Mouse (Mus musculus) liver, embryonic 16.5 days (tissue): ENCODE data around the gene Gimap8. TPM values are rescaled to one million over a fixed set of nuclear protein-coding genes. Genes with fewer than 3 reads are reported as not detected.
A peak's percentile ranks its signal among the peaks of the same experiment; 100 is the strongest.

ENCODE experiments used
- ATAC-seq: fragments of 200-750 bp; cut with Nextera tagmentation; 2 replicates; pipeline ENCODE4 v1.8.0; 2017; ENCODE audit warnings: low read depth, mild to moderate bottlenecking, moderate number of reproducible peaks, moderate library complexity
- H3K27ac ChIP-seq: fragments of 300-500 bp; sonication (generic); 2 replicates; pipeline ENCODE4 v1.5.1; 2014; ENCODE audit warnings: mild to moderate bottlenecking, low read length
- H3K27me3 ChIP-seq: fragments of 300-500 bp; sonication (generic); 2 replicates; pipeline ENCODE4 v1.6.1; 2014; ENCODE audit warnings: low read depth, low read length, mixed read lengths; ENCODE audit not compliant: control insufficient read depth, insufficient read depth
- H3K36me3 ChIP-seq: fragments of 300-500 bp; sonication (generic); 2 replicates; pipeline ENCODE4 v1.6.1; 2014; ENCODE audit warnings: mild to moderate bottlenecking; ENCODE audit not compliant: control insufficient read depth, insufficient read depth
- H3K4me1 ChIP-seq: fragments of 300-500 bp; sonication (generic); 2 replicates; pipeline ENCODE4 v1.6.1; 2014; ENCODE audit warnings: low read depth, low read length, mixed read lengths; ENCODE audit not compliant: control insufficient read depth
- H3K4me2 ChIP-seq: fragments of 300-500 bp; sonication (generic); 2 replicates; pipeline ENCODE4 v1.6.1; 2014; ENCODE audit warnings: low read depth, low read length, mixed read lengths
- H3K4me3 ChIP-seq: fragments of 300-500 bp; sonication (generic); 2 replicates; pipeline ENCODE4 v1.5.1; 2014; ENCODE audit warnings: low read depth, mild to moderate bottlenecking, low read length
- H3K9ac ChIP-seq: fragments of 300-500 bp; sonication (generic); 2 replicates; pipeline ENCODE4 v1.6.1; 2014; ENCODE audit warnings: low read depth, low read length
- H3K9me3 ChIP-seq: fragments of 300-500 bp; sonication (generic); replicated peaks from 2 replicates; pipeline ENCODE4 v1.6.1; 2016; ENCODE audit warnings: low read length; ENCODE audit not compliant: control insufficient read depth
- WGBS: fragments of 180-500 bp; shearing (Covaris S2); extraction: QIAGEN DNeasy Blood & Tissue Kit; methylation state at CpG from one replicate; pipeline ENCODE4 v1.1.7; 2014; ENCODE audit not compliant: insufficient replicate concordance; 5-methylcytosine and 5-hydroxymethylcytosine counted together
- polyA plus RNA-seq: library from polyadenylated mRNA; unstranded; fragments of >200 nt; fragmentation: Nextera tagmentation; extraction: Ambion mirVana; gene quantifications from 2 replicates; pipeline ENCODE4 v1.2.1, GENCODE M21; 2015

Gimap8 gene
- 1.0 and 1.1 TPM in 2 replicates for polyA plus RNA-seq

GRCm38 (mm10) chr6:48646995-48647394, at the start of gene Gimap8:
Gene Gimap8, plus strand, starts transcription at chr6:48647234.
- Histone ChIP-seq H3K36me3 (no peaks in the 10 kb centered on the region), H3K4me1 (no peaks in the 10 kb centered on the region), H3K9me3 (no peaks in the 10 kb centered on the region), H3K27me3 (no peaks in the 10 kb centered on the region), H3K9ac (no peak within 1 kb of the TSS), H3K4me2 (no peak within 1 kb of the TSS), H3K27ac (no peak within 1 kb of the TSS), H3K4me3 (no peak within 1 kb of the TSS)
- peak; percentile 53; the same call in 1 of the 2 replicates for ATAC-seq
- 7% methylated on average over 3 of the region's 3 CpGs for WGBS

GRCm38 (mm10) chr6:48600594-48600993, 46.4 kb upstream of the Gimap8 start:
- no peak overlapping the region for H3K4me2 ChIP-seq
- WGBS, result 59% methylated on average over 1 of the region's 1 CpGs
- H3K27me3 ChIP-seq, result no peaks in the 10 kb centered on the region
- H3K9ac ChIP-seq, result no peak overlapping the region
- H3K27ac ChIP-seq, result no peak overlapping the region
- ATAC-seq, result no peak
- peaks cover 16% of the 10 kb centered on the region for H3K4me1 ChIP-seq
- H3K9me3 ChIP-seq, result no peaks in the 10 kb centered on the region
- H3K4me3 ChIP-seq, result no peak overlapping the region
- peaks cover 23% of the 10 kb centered on the region for H3K36me3 ChIP-seq

- Histone ChIP-seq H3K4me1 (peaks cover 16% of the 10 kb centered on the region), H3K27me3 (no peaks in the 10 kb centered on the region), H3K36me3 (peaks cover 18% of the 10 kb centered on the region), H3K27ac (peak within 1 kb of the TSS; percentile 77), H3K9me3 (no peaks in the 10 kb centered on the region), H3K4me3 (peak within 1 kb of the TSS; percentile 67), H3K4me2 (peak within 1 kb of the TSS; percentile 92), H3K9ac (peak within 1 kb of the TSS; percentile 63)
- ATAC-seq, result peak; percentile 99
- WGBS, result 4% methylated on average over 42 of the region's 42 CpGs
Measured at GRCm38 (mm10) chr6:48601271-48602079, 45.6 kb upstream of the Gimap8 start, which contains the start of gene Zfp775. Gene Zfp775, plus strand, starts transcription at chr6:48602063.

- under 1% methylated on average over 28 of the region's 28 CpGs for WGBS
- no peak; the same call in 1 of the 2 replicates for ATAC-seq
Measured at GRCm38 (mm10) chr6:48602080-48602741, 44.8 kb upstream of the Gimap8 start.

GRCm38 (mm10) chr6:48608124-48608523, 38.9 kb upstream of the Gimap8 start:
- no peak overlapping the region for H3K4me3 ChIP-seq
- H3K27ac ChIP-seq, result no peak overlapping the region
- 76% methylated on average over 2 of the region's 2 CpGs for WGBS
- H3K36me3 ChIP-seq, result no peaks in the 10 kb centered on the region
- no peak overlapping the region for H3K4me2 ChIP-seq
- ATAC-seq, result no peak
- H3K9ac ChIP-seq, result no peak overlapping the region
- no peaks in the 10 kb centered on the region for H3K9me3 ChIP-seq
- H3K4me1 ChIP-seq, result no peaks in the 10 kb centered on the region; the same call in 1 of the 2 replicates
- no peaks in the 10 kb centered on the region for H3K27me3 ChIP-seq

More at GRCm38 (mm10) chr6:48602080-48602741, 44.8 kb upstream of the Gimap8 start:
- peaks cover 10% of the 10 kb centered on the region for H3K36me3 ChIP-seq
- H3K9me3 ChIP-seq, result no peaks in the 10 kb centered on the region
- H3K27ac ChIP-seq, result peak overlapping the region; percentile 77
- peaks cover 16% of the 10 kb centered on the region for H3K4me1 ChIP-seq
- H3K27me3 ChIP-seq, result no peaks in the 10 kb centered on the region
- peak overlapping the region; percentile 92 for H3K4me2 ChIP-seq
- H3K9ac ChIP-seq, result peak overlapping the region; percentile 62
- peak overlapping the region; percentile 67 for H3K4me3 ChIP-seq

GRCm38 (mm10) chr6:48609512-48609911, 37.5 kb upstream of the Gimap8 start:
- WGBS, result 32% methylated on average over 7 of the region's 7 CpGs
- ATAC-seq, result 0 out of 2 replicates have a peak, but pooled peaks have one; percentile 11
- H3K9ac ChIP-seq, result no peak overlapping the region
- H3K4me2 ChIP-seq, result no peak overlapping the region
- H3K27me3 ChIP-seq, result no peaks in the 10 kb centered on the region
- no peak overlapping the region for H3K27ac ChIP-seq
- H3K4me3 ChIP-seq, result no peak overlapping the region
- H3K9me3 ChIP-seq, result no peaks in the 10 kb centered on the region
- no peaks in the 10 kb centered on the region for H3K4me1 ChIP-seq
- no peaks in the 10 kb centered on the region for H3K36me3 ChIP-seq

- Histone ChIP-seq H3K9me3 (no peaks in the 10 kb centered on the region), H3K9ac (no peak overlapping the region), H3K4me2 (no peak overlapping the region), H3K4me3 (no peak overlapping the region), H3K27me3 (no peaks in the 10 kb centered on the region), H3K36me3 (no peaks in the 10 kb centered on the region), H3K27ac (no peak overlapping the region), H3K4me1 (no peaks in the 10 kb centered on the region; the same call in 1 of the 2 replicates)
- no peak for ATAC-seq
- WGBS, result 59% methylated on average over 3 of the region's 3 CpGs
Measured at GRCm38 (mm10) chr6:48610657-48611056, 36.4 kb upstream of the Gimap8 start.

GRCm38 (mm10) chr6:48613464-48613863, 33.6 kb upstream of the Gimap8 start:
- ATAC-seq, result no peak
- Histone ChIP-seq H3K9ac (no peak overlapping the region), H3K4me2 (no peak overlapping the region), H3K36me3 (no peaks in the 10 kb centered on the region), H3K27ac (no peak overlapping the region), H3K4me1 (no peaks in the 10 kb centered on the region; the same call in 1 of the 2 replicates), H3K9me3 (no peaks in the 10 kb centered on the region), H3K27me3 (no peaks in the 10 kb centered on the region), H3K4me3 (no peak overlapping the region)
- WGBS, result 61% methylated on average over 4 of the region's 4 CpGs
